Mouse (Mus musculus): ENCODE measurements around the gene Mroh2a. TPM values are rescaled to one million over a fixed set of nuclear protein-coding genes. Genes with fewer than 3 reads are reported as not detected.

Mroh2a gene
- polyA plus RNA-seq, 1 experiment from 2014 or later, result 1.3 TPM

DNA sequence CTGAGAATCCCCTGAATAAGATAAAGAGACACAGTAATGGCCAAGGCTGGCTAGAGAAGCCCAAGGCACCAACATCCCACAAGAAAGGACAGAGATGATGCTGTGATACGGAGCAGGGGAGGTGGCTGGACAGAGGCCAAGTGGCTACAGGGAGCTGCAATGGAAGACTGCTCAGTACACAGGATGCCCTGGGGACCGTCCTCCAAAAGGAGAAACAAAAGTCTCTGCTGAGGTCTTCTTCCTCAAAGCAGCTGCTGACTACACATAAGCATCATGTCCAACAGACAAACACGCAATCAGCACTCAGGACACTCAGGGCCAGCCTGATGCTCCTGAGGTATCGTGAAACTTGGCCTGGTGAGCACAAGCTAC, 38.1 kb downstream of the Mroh2a start:
- Histone ChIP-seq H3K4me2 (replicated peaks) (no peak overlapping the region), H3K27ac (no peak overlapping the region), H3K4me3 (no peak overlapping the region), H3K4me1 (no peaks in the 10 kb centered on the region), H3K36me3 (peaks cover 99% of the 10 kb centered on the region), H3K9ac (no peak overlapping the region), H3K27me3 (no peaks in the 10 kb centered on the region), H3K9me3 (replicated peaks) (peaks cover 22% of the 10 kb centered on the region)
- WGBS, result 77% methylated on average over 4 of the region's 4 CpGs
- no peak for ATAC-seq (ENCODE audit: low FRiP score)

DNA sequence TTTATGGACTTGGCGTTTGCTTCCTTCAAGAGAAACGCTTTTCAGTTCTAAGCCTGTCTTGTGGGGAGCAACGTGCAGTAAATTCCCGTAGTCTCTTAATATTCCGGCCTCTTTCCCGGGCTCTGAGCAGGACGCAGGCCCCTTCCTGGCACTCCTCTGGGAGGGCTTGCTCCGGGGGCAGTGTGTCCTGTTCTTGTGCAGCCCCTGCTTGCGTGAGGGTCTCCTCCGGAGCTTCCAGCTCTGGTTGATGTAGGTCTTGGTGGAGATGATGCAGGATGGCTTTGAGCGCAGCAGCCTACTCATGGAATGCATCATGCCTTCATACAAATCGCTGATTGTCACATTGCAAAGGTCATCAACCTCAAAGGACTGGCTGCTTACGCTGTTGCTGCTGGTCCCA, 39.3 kb downstream of the Mroh2a start:
- Histone ChIP-seq H3K4me3 (no peak overlapping the region), H3K9me3 (replicated peaks) (peaks cover 17% of the 10 kb centered on the region; the same call in 1 of the 2 replicates), H3K9ac (no peak overlapping the region), H3K36me3 (peaks cover 89% of the 10 kb centered on the region), H3K27ac (no peak overlapping the region), H3K4me2 (replicated peaks) (no peak overlapping the region), H3K27me3 (no peaks in the 10 kb centered on the region), H3K4me1 (no peaks in the 10 kb centered on the region)
- no peak for ATAC-seq (ENCODE audit: low FRiP score)
- 88% methylated on average over 13 of the region's 13 CpGs for WGBS

DNA sequence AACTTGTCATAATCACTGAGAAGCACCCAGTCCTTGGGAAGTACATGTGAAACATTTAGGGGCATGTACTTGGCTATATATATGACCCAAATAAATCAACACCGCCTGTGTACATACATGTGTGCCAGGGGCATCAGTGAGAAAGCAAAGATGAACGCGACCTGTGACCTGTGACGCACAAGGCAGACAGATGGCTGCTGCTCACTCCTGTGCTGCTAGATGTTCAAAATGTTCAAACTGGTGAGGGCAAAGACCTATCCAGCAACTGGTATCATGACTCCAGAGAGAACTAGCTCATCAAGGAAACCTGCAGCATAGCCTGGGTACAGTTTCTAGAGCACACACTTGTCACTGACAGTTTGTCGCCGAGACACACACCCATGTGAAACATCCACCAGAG, 40.7 kb downstream of the Mroh2a start:
- Histone ChIP-seq H3K36me3 (peaks cover 86% of the 10 kb centered on the region), H3K9ac (no peak overlapping the region), H3K4me3 (no peak overlapping the region), H3K27ac (no peak overlapping the region), H3K4me2 (replicated peaks) (no peak overlapping the region), H3K4me1 (no peaks in the 10 kb centered on the region), H3K27me3 (no peaks in the 10 kb centered on the region), H3K9me3 (replicated peaks) (0 out of 2 replicates have a peak, but pooled peaks cover 13% of the 10 kb centered on the region)
- 0 out of 2 replicates have a peak, but pooled peaks have one; percentile 0 for ATAC-seq (ENCODE audit: low FRiP score)
- 95% methylated on average over 6 of the region's 6 CpGs for WGBS

DNA sequence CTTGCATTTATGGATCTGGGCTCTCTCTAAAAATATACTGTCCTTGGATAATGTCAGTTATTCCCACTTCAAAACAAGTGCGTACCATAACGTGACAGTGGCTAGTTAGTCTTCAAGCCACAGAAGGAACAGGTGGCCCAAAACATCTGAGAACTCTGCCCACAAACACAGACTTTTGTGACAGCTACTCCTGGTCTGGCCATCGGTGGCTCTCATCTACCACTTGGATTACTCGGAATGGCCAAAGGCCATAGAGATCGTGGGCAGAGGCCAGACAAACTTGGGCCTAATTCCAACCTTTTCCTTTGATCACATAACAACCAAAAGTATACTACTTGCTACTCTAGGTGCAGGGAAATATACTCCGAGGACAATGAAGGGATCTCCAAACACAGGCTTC, 41.3 kb downstream of the Mroh2a start:
- H3K27me3 ChIP-seq, result no peaks in the 10 kb centered on the region
- H3K36me3 ChIP-seq, result peaks cover 86% of the 10 kb centered on the region
- ATAC-seq (ENCODE audit: low FRiP score), result no peak
- H3K27ac ChIP-seq, result no peak overlapping the region
- H3K4me3 ChIP-seq, result no peak overlapping the region
- H3K4me2 ChIP-seq (replicated peaks), result no peak overlapping the region
- H3K4me1 ChIP-seq, result no peaks in the 10 kb centered on the region
- no peak overlapping the region for H3K9ac ChIP-seq
- 88% methylated on average over 6 of the region's 6 CpGs for WGBS
- 0 out of 2 replicates have a peak, but pooled peaks cover 13% of the 10 kb centered on the region for H3K9me3 ChIP-seq (replicated peaks)

DNA sequence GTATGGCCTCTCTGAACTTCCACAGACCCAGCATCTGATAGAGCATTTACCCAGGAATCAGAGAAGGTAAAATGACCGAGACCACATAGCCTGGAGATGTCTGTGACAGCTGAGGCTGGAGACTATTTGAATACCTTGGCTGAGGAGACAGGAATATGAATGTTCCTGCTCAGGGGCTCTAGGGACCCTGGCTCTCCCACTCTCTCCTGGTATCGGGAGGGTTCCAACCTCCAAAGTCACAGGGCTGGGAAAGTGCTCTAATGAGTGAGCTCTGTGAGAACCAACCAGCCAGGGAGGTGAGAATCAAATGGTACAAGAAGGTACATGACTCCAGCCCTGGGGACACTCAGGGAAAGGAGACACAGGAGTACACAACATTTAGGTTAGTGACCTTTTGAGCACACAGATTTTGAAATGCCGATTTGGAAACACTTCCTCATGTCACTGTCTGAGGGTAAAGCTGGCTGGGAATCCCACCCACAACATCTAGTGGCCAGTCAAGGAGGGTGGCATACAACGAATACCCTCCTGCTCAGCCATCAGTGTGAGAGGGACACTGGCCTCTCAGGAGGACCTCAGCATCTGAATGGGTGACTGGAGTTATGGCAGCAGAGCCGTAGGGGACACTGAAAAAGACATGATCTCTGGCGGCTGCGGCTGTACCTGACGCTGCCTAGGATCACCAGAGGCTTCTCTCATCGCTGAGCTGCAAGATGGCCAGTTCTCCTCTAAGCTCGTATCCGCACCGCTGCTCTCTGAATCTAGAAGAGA, 42.9 kb downstream of the Mroh2a start:
- no peak overlapping the region for H3K27ac ChIP-seq
- no peaks in the 10 kb centered on the region for H3K27me3 ChIP-seq
- 90% methylated on average over 12 of the region's 12 CpGs for WGBS
- no peak overlapping the region for H3K4me2 ChIP-seq (replicated peaks)
- H3K9me3 ChIP-seq (replicated peaks), result 0 out of 2 replicates have a peak, but pooled peaks cover 8% of the 10 kb centered on the region
- ATAC-seq (ENCODE audit: low FRiP score), result no peak
- H3K4me3 ChIP-seq, result no peak overlapping the region
- no peaks in the 10 kb centered on the region for H3K4me1 ChIP-seq
- peaks cover 84% of the 10 kb centered on the region for H3K36me3 ChIP-seq
- H3K9ac ChIP-seq, result no peak overlapping the region

DNA sequence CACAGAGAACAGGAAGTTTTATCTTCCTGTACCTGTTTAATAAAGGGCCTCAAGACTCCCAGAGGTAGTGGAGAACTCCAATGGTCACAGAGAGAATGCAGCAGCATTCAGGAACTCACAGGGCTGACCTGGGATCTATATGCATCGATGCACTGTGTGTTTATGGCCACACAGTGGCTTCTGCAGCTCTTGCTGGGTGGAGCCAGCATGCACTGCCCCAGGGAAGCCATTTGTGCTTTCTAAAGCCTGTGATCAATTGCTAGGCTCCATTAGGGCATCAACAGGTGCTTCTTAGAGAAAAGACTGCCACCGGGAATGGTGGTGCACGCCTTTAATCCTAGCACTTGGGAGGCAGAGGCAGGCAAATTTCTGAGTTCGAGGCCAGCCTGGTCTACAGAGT, 46.1 kb downstream of the Mroh2a start:
- 62% methylated on average over 4 of the region's 4 CpGs for WGBS
- Histone ChIP-seq H3K9me3 (replicated peaks) (no peaks in the 10 kb centered on the region), H3K27ac (no peak overlapping the region), H3K36me3 (peaks cover 56% of the 10 kb centered on the region), H3K9ac (no peak overlapping the region), H3K4me2 (replicated peaks) (no peak overlapping the region), H3K4me1 (peaks cover 19% of the 10 kb centered on the region), H3K4me3 (no peak overlapping the region), H3K27me3 (no peaks in the 10 kb centered on the region)
- ATAC-seq (ENCODE audit: low FRiP score), result no peak

DNA sequence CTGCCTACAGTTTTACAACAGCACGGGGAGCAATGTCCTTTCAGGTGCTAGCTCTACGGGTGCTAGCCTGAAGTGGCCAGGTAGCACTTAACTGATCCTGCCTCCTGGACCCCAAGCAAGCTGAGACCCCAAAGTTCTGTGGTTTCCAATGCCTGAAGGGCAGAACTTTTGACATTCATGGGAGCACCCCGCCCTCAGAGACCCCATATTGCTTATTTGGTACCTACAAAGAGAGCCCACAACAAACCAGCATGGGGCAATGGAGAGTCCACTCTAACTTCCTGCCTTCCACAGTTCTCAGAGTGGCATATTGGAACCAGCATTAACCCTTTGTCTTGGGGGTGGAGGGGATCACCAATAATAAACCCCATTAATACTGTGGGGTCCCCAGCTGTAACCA, 46.5 kb downstream of the Mroh2a start:
- H3K4me3 ChIP-seq, result no peak overlapping the region
- H3K4me1 ChIP-seq, result peaks cover 19% of the 10 kb centered on the region
- H3K36me3 ChIP-seq, result peaks cover 51% of the 10 kb centered on the region
- no peak for ATAC-seq (ENCODE audit: low FRiP score)
- WGBS, result 96% methylated on average over 3 of the region's 3 CpGs
- H3K27me3 ChIP-seq, result no peaks in the 10 kb centered on the region
- H3K9me3 ChIP-seq (replicated peaks), result no peaks in the 10 kb centered on the region
- no peak overlapping the region for H3K9ac ChIP-seq
- no peak overlapping the region for H3K27ac ChIP-seq
- H3K4me2 ChIP-seq (replicated peaks), result no peak overlapping the region

DNA sequence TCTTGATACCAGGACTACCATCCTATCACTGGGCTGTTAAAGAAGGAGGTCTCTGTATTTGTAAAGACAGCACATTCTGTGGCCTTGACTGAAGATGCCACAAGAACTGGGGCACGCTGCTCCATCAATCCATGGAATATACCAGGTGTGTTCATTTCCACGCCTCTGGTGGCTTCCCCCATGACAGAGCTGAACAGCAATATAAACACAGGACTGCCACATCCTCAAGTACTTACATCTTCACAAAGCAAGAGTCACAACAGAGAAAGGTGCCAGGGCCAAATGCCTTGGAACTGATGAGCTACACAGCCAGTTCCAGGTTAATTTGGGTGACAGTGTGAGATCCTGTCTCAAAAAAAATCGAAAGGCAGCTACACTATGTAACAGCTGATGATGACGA, 47.0 kb downstream of the Mroh2a start:
- H3K36me3 ChIP-seq, result peaks cover 46% of the 10 kb centered on the region
- no peak overlapping the region for H3K9ac ChIP-seq
- WGBS, result 85% methylated on average over 4 of the region's 4 CpGs

DNA sequence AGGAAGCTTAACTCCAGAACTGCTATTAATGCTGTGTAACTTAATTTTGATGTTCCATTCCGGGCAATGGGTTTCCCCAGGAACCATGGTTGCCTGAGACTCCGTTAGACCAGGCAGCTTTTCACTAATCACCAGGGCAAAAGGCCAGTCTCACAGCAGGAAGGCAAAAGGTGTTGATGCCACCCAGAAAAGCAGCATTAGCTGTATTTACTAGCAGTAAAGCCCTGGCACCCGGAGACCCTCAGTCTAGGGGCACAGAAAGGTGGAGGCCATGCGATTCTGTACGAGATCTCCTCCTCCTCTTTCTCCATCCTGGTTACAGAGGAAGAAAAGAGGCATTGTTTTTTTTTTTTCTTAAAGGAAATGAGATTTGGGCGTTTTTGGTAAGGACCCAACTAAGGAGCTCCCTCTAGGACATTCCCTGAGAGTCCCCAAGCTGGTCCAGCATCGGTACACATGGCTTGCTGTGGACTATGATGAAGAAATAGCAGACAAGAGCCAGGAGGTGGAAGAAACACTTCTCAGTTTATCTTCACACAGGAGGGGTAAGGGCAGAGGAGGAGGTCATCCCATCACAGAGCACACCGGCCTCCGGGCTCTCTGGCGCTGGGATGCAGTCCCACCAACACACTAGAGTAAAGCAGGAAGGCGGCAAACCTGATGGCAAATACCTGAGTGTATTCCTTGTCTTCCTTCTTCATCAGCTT, 47.7 kb downstream of the Mroh2a start:
- H3K4me3 ChIP-seq, result no peak overlapping the region
- H3K9me3 ChIP-seq (replicated peaks), result no peaks in the 10 kb centered on the region
- no peak overlapping the region for H3K9ac ChIP-seq
- H3K4me2 ChIP-seq (replicated peaks), result no peak overlapping the region
- no peak overlapping the region for H3K27ac ChIP-seq
- 77% methylated on average over 11 of the region's 11 CpGs for WGBS
- H3K4me1 ChIP-seq, result peaks cover 19% of the 10 kb centered on the region
- no peak for ATAC-seq (ENCODE audit: low FRiP score)
- peaks cover 39% of the 10 kb centered on the region for H3K36me3 ChIP-seq
- H3K27me3 ChIP-seq, result no peaks in the 10 kb centered on the region

More for the DNA sequence above, 47.0 kb downstream of the Mroh2a start:
- Histone ChIP-seq H3K27me3 (no peaks in the 10 kb centered on the region), H3K4me1 (peaks cover 19% of the 10 kb centered on the region), H3K4me3 (no peak overlapping the region), H3K4me2 (replicated peaks) (no peak overlapping the region), H3K9me3 (replicated peaks) (no peaks in the 10 kb centered on the region), H3K27ac (no peak overlapping the region)
- ATAC-seq (ENCODE audit: low FRiP score), result no peak

DNA sequence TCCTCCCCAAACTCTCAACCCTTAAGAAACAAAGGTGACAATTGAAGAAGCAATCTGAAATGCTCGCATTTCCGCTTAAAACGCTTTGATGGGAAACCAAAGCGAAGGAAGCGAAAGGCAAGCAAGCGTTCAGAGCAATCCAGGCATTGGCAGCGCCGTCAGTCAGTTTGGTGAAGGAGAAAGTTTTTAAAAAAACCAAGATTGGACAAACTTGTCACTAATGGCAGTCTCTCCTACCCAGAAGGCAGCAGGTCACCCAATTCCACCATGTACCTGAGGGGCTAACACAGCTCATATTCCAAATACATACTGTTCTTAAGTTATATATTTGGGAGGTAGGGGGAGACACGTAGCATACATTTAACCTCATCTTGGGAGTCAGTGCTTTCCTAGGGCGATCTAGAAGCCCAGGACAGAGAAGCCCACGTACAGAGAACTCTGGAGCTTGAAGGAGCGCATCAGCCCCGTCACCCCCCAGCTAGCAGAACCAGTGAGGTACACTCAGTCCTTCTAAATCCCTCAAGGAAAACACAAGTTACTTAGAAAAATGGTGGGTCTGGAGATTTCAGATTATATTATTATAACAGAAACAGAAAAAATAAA, 48.4 kb downstream of the Mroh2a start:
- no peak overlapping the region for H3K9ac ChIP-seq
- no peak for ATAC-seq (ENCODE audit: low FRiP score)
- H3K27ac ChIP-seq, result no peak overlapping the region
- peaks cover 34% of the 10 kb centered on the region for H3K36me3 ChIP-seq
- WGBS, result 70% methylated on average over 13 of the region's 13 CpGs
- no peak overlapping the region; the same call in 1 of the 2 replicates for H3K4me2 ChIP-seq (replicated peaks)
- peaks cover 19% of the 10 kb centered on the region for H3K4me1 ChIP-seq
- H3K27me3 ChIP-seq, result no peaks in the 10 kb centered on the region
- H3K4me3 ChIP-seq, result no peak overlapping the region
- no peaks in the 10 kb centered on the region for H3K9me3 ChIP-seq (replicated peaks)

DNA sequence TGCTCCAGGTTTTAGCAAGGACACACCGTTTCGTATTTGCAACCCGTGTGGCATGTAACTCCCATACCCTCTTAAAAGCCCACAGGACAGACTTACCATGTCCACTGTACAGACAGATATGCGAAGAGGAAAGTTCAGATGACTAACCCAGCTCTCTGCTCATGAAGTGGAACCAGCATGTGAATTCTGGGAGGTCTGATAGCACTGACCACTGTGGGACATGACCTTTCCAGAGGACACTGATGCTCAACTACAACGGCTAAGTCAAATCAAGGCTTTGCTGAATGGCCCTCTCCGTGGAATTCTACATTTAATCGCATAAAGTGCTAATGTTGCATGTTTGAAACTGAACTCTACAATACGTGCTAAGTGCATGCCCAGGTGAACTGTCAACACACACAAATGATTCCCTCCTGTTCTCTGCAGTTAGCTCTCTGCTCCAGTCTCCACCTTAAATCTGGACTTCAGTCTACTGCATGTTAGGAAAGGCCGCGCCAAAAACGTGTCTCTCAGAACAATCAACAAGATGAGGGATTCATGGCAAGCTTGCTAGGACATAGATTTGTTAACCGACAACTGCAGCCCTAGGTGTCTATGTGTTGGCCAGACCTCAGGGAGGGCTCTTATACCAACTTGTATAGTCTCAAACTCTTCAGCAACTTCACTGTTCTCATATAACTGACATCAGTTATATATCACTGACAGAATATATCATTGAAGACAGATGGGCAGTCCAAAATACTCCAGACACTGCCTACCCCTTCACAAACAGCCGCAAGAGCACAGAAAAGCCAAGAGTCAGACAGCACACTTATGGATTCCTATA, 49.1 kb downstream of the Mroh2a start:
- Histone ChIP-seq H3K36me3 (peaks cover 34% of the 10 kb centered on the region), H3K4me1 (peaks cover 19% of the 10 kb centered on the region), H3K27ac (no peak overlapping the region), H3K27me3 (no peaks in the 10 kb centered on the region), H3K4me2 (replicated peaks) (peak overlapping the region; percentile 57), H3K4me3 (peak overlapping the region; percentile 47), H3K9me3 (replicated peaks) (no peaks in the 10 kb centered on the region), H3K9ac (peak overlapping the region; percentile 67)
- ATAC-seq (ENCODE audit: low FRiP score), result no peak
- 69% methylated on average over 13 of the region's 13 CpGs for WGBS
